Mouse (Mus musculus) liver, postnatal 0 days (tissue): ENCODE measurements at regions not wholly inside any gene's neighbourhood (a gene's known extent, or its start where the extent isn't known, plus 50 kb on each side); places are given as distances from the start of the nearest gene placed in this dataset.
A peak's percentile ranks its signal among the peaks of the same experiment; 100 is the strongest.

Source experiments
- ATAC-seq: fragments of 200-750 bp; cut with Nextera tagmentation; 2 replicates; pipeline ENCODE4 v1.8.0; 2017; ENCODE audit warnings: mild to moderate bottlenecking, moderate library complexity
- DNase-seq: peaks from one replicate; pipeline ENCODE4 v3.0.0-alpha.2; 2016
- H3K27ac ChIP-seq: fragments of 300-500 bp; sonication (generic); 2 replicates; pipeline ENCODE4 v1.5.1; 2014; ENCODE audit warnings: antibody characterized with exemption, moderate library complexity, mild to moderate bottlenecking, low read depth
- H3K27me3 ChIP-seq: fragments of 300-500 bp; sonication (generic); 2 replicates; pipeline ENCODE4 v1.6.1; 2014; ENCODE audit warnings: low read length, control low read depth, mixed read lengths; ENCODE audit not compliant: insufficient read depth
- H3K36me3 ChIP-seq: fragments of 300-500 bp; sonication (generic); replicated peaks from 2 replicates; pipeline ENCODE4 v1.6.1; 2014; ENCODE audit warnings: mild to moderate bottlenecking, control low read depth, low read length, moderate library complexity, mixed read lengths; ENCODE audit not compliant: insufficient read depth
- H3K4me1 ChIP-seq: fragments of 300-500 bp; sonication (generic); 2 replicates; pipeline ENCODE4 v1.6.1; 2014; ENCODE audit warnings: antibody characterized with exemption, mild to moderate bottlenecking, control low read depth; ENCODE audit not compliant: insufficient read depth
- H3K4me2 ChIP-seq: fragments of 300-500 bp; sonication (generic); 2 replicates; pipeline ENCODE4 v1.6.1; 2014; ENCODE audit warnings: low read depth, mild to moderate bottlenecking, low read length, moderate library complexity, mixed read lengths
- H3K4me3 ChIP-seq: fragments of 300-500 bp; sonication (generic); 2 replicates; pipeline ENCODE4 v1.5.1; 2014; ENCODE audit warnings: low read depth, low read length
- H3K9ac ChIP-seq: fragments of 300-500 bp; sonication (generic); replicated peaks from 2 replicates; pipeline ENCODE4 v1.6.1; 2014; ENCODE audit warnings: mild to moderate bottlenecking, moderate library complexity
- H3K9me3 ChIP-seq: fragments of 300-500 bp; sonication (generic); 2 replicates; pipeline ENCODE4 v1.6.1; 2016; ENCODE audit warnings: mild to moderate bottlenecking, control low read depth, low read length, mixed read lengths
- CTCF ChIP-seq: sonication (generic); IDR thresholded peaks from 2 replicates; pipeline ENCODE4 v1.5.1; 2016; ENCODE audit warnings: antibody characterized with exemption, low read depth
- EP300 ChIP-seq: IDR thresholded peaks from 2 replicates; pipeline ENCODE4 v1.6.1; 2016; ENCODE audit warnings: antibody characterized with exemption, low read depth, mild to moderate bottlenecking
- WGBS: fragments of 180-500 bp; shearing (Covaris S2); extraction: QIAGEN DNeasy Blood & Tissue Kit; methylation state at CpG from one replicate; pipeline ENCODE4 v1.1.7; 2014; ENCODE audit not compliant: insufficient replicate concordance; 5-methylcytosine and 5-hydroxymethylcytosine counted together

GRCm38 (mm10) chr2:74124252-74124651 is 213.1 kb upstream of the Atp5g3 start:
- no peak overlapping the region for H3K27ac ChIP-seq
- WGBS, result 57% methylated on average over 2 of the region's 2 CpGs
- H3K27me3 ChIP-seq, result peaks cover 10% of the 10 kb centered on the region; the same call in 1 of the 2 replicates
- no peaks in the 10 kb centered on the region for H3K4me1 ChIP-seq
- no peak overlapping the region for H3K9ac ChIP-seq
- no peak for ATAC-seq
- H3K36me3 ChIP-seq, result no peaks in the 10 kb centered on the region
- H3K4me3 ChIP-seq, result no peak overlapping the region
- no peaks in the 10 kb centered on the region for H3K9me3 ChIP-seq
- H3K4me2 ChIP-seq, result no peak overlapping the region
- no peak for TF ChIP-seq CTCF
- no peak for TF ChIP-seq EP300
- no peak for DNase-seq

DNA sequence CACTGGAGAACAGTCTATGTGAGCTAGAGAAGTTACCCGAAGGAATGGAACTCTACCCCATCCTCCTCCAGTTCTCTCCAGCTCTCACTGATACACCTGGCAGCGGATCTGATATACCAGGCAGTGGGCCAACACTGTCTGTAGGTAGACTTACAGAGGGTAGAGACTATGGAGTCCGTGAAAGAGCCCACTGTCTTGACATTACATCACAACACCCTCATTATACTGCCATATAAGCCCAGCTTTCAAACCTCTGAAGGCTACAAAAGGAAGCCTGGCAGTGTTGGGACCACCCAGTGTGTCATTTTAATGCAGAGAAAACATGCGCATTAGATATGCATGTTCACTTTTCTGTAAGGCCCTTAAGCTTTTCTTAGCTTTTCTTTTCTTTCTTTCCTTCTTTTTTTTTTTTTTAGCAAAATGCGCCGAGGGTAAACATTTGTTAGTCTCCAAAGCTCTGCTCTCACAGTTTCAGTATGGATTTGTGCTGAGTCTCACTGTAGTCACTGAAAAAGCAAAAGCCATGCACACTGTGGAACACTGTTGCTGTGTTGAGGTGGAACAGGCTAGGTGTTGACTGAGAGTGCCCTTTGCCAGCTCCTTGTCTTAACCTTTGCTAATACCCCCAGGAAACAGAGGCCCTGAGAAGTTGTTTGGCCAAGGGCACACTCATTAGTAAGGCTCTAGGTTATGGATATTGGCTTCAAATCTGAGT is 212.4 kb upstream of the Atp5g3 start:
- no peak for TF ChIP-seq EP300
- TF ChIP-seq CTCF, result no peak
- Histone ChIP-seq H3K9ac (no peak overlapping the region), H3K27me3 (peaks cover 2% of the 10 kb centered on the region; the same call in 1 of the 2 replicates), H3K9me3 (no peaks in the 10 kb centered on the region), H3K27ac (no peak overlapping the region), H3K36me3 (no peaks in the 10 kb centered on the region), H3K4me2 (no peak overlapping the region), H3K4me3 (no peak overlapping the region), H3K4me1 (no peaks in the 10 kb centered on the region)
- 69% methylated on average over 6 of the region's 6 CpGs for WGBS
- DNase-seq, result no peak
- no peak for ATAC-seq

DNA sequence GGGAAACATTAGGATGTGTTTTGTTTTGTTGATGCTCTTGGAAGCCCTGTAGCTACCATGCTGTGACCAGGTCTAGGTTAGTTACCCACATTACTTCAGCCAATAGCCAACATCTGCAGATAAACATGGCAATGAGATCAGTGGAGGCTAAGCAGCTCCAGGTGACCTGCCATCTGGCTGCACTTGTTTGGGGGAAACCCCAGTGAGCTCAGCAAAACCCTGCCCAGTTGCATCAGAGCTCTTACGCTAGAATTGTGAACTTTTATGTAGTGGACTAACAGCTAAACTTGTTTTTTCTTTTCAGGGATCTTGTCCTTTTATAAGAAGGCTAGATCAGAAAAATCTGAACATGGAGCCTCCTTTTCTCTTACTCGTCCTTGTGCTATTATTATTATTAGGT is 211.8 kb upstream of the Atp5g3 start:
- TF ChIP-seq CTCF (no peak), EP300 (no peak)

DNA sequence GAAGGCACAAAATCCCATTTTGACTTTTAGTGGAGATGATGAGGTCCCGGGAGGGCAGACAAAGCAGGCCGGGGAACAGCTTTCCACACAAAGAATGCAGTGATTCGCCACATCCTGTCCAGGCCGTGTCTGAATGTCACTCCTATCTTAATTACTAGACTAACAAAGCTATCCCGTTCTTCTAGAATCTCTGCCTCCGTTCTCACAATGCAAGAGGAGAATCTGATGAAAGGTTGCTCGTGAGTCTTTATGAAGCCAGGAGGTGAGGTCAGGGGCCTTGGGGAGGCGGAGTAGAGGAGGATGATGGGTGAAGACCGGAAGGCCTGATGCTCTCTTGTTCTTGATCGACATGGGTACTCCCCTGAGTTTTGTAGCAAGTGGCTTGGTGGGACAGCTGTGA is 208.9 kb upstream of the Atp5g3 start:
- no peak for ATAC-seq
- Histone ChIP-seq H3K27me3 (no peaks in the 10 kb centered on the region), H3K9ac (no peak overlapping the region), H3K4me3 (no peak overlapping the region), H3K9me3 (no peaks in the 10 kb centered on the region), H3K27ac (no peak overlapping the region), H3K4me1 (no peaks in the 10 kb centered on the region), H3K4me2 (no peak overlapping the region), H3K36me3 (no peaks in the 10 kb centered on the region)
- DNase-seq, result no peak
- WGBS, result 38% methylated on average over 10 of the region's 10 CpGs
- no peak for TF ChIP-seq CTCF
- no peak for TF ChIP-seq EP300

More for the DNA sequence above, 211.8 kb upstream of the Atp5g3 start:
- no peak overlapping the region for H3K4me3 ChIP-seq
- H3K9me3 ChIP-seq, result no peaks in the 10 kb centered on the region
- H3K9ac ChIP-seq, result no peak overlapping the region
- H3K27ac ChIP-seq, result no peak overlapping the region
- 65% methylated on average over 2 of the region's 2 CpGs for WGBS
- ATAC-seq (no peak), DNase-seq (no peak)
- no peak overlapping the region for H3K4me2 ChIP-seq
- no peaks in the 10 kb centered on the region for H3K4me1 ChIP-seq
- peaks cover 2% of the 10 kb centered on the region; the same call in 1 of the 2 replicates for H3K27me3 ChIP-seq
- no peaks in the 10 kb centered on the region for H3K36me3 ChIP-seq

DNA sequence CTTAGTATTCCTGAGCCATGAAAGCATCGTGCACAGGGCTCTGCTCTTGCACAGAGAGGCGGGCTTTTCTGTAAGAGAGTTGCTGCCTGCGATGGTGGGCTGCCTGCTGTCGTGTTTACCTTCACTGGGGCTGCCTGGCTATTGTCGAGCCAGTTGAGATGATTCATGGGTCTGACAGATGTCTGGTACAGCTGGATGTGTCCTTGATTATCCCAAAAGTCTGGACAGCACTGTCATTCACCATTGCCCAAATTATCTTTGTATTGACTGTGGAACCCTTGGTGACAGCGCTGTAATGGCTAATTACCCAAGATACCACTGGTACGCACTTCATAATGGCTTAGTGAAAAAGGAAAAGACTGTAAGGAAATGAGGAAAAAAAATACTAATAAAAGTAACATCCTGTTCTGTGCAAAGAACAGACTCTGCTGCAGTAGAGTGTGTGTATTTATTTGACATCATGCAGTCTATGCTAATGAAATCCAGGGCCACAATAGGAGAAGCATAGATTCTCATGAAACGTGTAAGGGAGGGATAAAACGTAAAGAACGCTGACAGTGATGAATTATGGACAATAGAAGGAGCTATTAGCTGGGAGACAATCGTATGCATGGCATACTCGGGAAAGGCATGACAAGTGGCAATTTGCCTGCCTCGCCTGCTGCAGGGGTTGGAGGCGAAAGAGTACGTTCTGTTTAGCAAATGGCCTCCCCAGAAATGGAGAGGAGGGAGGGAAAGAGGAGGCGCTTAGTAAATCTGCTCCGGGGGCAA is 208.2 kb upstream of the Atp5g3 start:
- WGBS, result 52% methylated on average over 17 of the region's 17 CpGs
- ATAC-seq, result no peak
- Histone ChIP-seq H3K4me1 (no peaks in the 10 kb centered on the region), H3K36me3 (no peaks in the 10 kb centered on the region), H3K27ac (no peak overlapping the region), H3K9me3 (no peaks in the 10 kb centered on the region), H3K27me3 (no peaks in the 10 kb centered on the region), H3K4me3 (no peak overlapping the region), H3K4me2 (peak overlapping the region; percentile 11; the same call in 1 of the 2 replicates), H3K9ac (no peak overlapping the region)
- TF ChIP-seq CTCF, result no peak
- no peak for TF ChIP-seq EP300
- DNase-seq, result no peak

DNA sequence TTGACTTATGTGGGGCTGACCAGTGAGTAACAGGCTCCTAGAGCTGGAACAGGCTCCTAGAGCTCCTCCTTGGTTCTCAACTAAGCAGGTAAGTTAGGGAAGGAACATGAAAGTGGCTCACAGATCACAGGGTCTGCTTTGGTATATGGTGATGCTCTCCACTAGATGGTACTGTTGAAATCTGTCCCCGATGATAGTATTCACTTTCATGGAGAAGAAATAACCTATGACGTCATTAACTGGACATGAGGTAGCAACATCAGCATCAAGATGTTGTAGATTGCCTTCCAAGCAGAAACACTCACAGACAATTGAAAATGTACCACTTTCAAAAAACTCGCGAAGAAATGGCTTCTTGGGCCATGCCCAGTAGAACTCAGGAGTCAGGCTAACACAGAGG is 195.3 kb upstream of the Atp5g3 start:
- no peaks in the 10 kb centered on the region for H3K9me3 ChIP-seq
- no peak overlapping the region for H3K9ac ChIP-seq
- no peak overlapping the region for H3K27ac ChIP-seq
- ATAC-seq, result no peak
- TF ChIP-seq EP300, result no peak
- no peak for TF ChIP-seq CTCF
- no peaks in the 10 kb centered on the region for H3K4me1 ChIP-seq
- no peaks in the 10 kb centered on the region for H3K36me3 ChIP-seq
- no peak overlapping the region for H3K4me2 ChIP-seq
- WGBS, result 68% methylated on average over 4 of the region's 4 CpGs
- H3K27me3 ChIP-seq, result no peaks in the 10 kb centered on the region
- no peak overlapping the region for H3K4me3 ChIP-seq
- no peak for DNase-seq
